Mouse (Mus musculus): Measurements from ENCODE around the gene Twnk. TPM values are rescaled to one million over a fixed set of nuclear protein-coding genes. Genes with fewer than 3 reads are reported as not detected.
"Not testable (repeated sequence)": the region's sequence is repeated elsewhere in the genome, so short reads cannot be mapped to it uniquely, and the experiment has no call there.

The Twnk gene
- total RNA-seq, 2 experiments from 2014 or later = 18.4 to 18.6 TPM

GRCm38 (mm10) chr19:45023993-45024392 lies 18.5 kb downstream of the Twnk start:
- ATAC-seq (replicated peaks; ENCODE audit: poor library complexity) = no peak

GRCm38 (mm10) chr19:45024775-45025174 lies 19.3 kb downstream of the Twnk start:
- ATAC-seq (replicated peaks; ENCODE audit: poor library complexity) = no peak

GRCm38 (mm10) chr19:45025937-45026568 lies 20.6 kb downstream of the Twnk start:
- no peak for ATAC-seq (replicated peaks; ENCODE audit: poor library complexity)

- no peak for ATAC-seq (replicated peaks; ENCODE audit: poor library complexity)
These were observed 21.7 kb downstream of the Twnk start for GRCm38 (mm10) chr19:45026958-45027670.

- no peak for ATAC-seq (replicated peaks; ENCODE audit: poor library complexity)
These were observed 22.4 kb downstream of the Twnk start for GRCm38 (mm10) chr19:45027848-45028247.

- no peak for ATAC-seq (replicated peaks; ENCODE audit: poor library complexity)
These were observed 23.3 kb downstream of the Twnk start for GRCm38 (mm10) chr19:45028746-45029145.

GRCm38 (mm10) chr19:45029571-45029970 lies 24.1 kb downstream of the Twnk start:
- ATAC-seq (replicated peaks; ENCODE audit: poor library complexity) = no peak

- peak; percentile 49 for ATAC-seq (replicated peaks; ENCODE audit: poor library complexity)
These were observed 24.6 kb downstream of the Twnk start for GRCm38 (mm10) chr19:45030111-45030510.

- ATAC-seq (replicated peaks; ENCODE audit: poor library complexity) = peak; percentile 77
These were observed 25.6 kb downstream of the Twnk start for GRCm38 (mm10) chr19:45030746-45031693.

GRCm38 (mm10) chr19:45031780-45032179 lies 26.3 kb downstream of the Twnk start:
- ATAC-seq (replicated peaks; ENCODE audit: poor library complexity) = peak; percentile 82

GRCm38 (mm10) chr19:45032570-45033332 lies 27.3 kb downstream of the Twnk start:
- ATAC-seq (replicated peaks; ENCODE audit: poor library complexity) = peak; percentile 33; the same call in 1 of the 2 replicates

GRCm38 (mm10) chr19:45036867-45037266 lies 31.4 kb downstream of the Twnk start:
- peak; percentile 84 for ATAC-seq (replicated peaks; ENCODE audit: poor library complexity)

GRCm38 (mm10) chr19:45038198-45038597 lies 32.7 kb downstream of the Twnk start:
- not testable (repeated sequence) for ATAC-seq (replicated peaks; ENCODE audit: poor library complexity)

GRCm38 (mm10) chr19:45040214-45040613 lies 34.8 kb downstream of the Twnk start:
- no peak for ATAC-seq (replicated peaks; ENCODE audit: poor library complexity)

GRCm38 (mm10) chr19:45044389-45044927 lies 39.0 kb downstream of the Twnk start:
- ATAC-seq (replicated peaks; ENCODE audit: poor library complexity) = no peak

GRCm38 (mm10) chr19:45045236-45045635 lies 39.8 kb downstream of the Twnk start:
- ATAC-seq (replicated peaks; ENCODE audit: poor library complexity) = no peak

GRCm38 (mm10) chr19:45045651-45046050 lies 40.2 kb downstream of the Twnk start, which contains the start of gene Pdzd7:
Gene Pdzd7 (minus strand): TSS chr19:45045717.
- no peak for ATAC-seq (replicated peaks; ENCODE audit: poor library complexity)

GRCm38 (mm10) chr19:45046523-45047321 lies 41.3 kb downstream of the Twnk start:
- ATAC-seq (replicated peaks; ENCODE audit: poor library complexity) = peak; percentile 26; the same call in 1 of the 2 replicates

GRCm38 (mm10) chr19:45047417-45047934 lies 42.0 kb downstream of the Twnk start, which contains the start of gene Sfxn3:
Gene Sfxn3 (plus strand): TSS chr19:45047503.
- ATAC-seq (replicated peaks; ENCODE audit: poor library complexity) = peak; percentile 82
